Mouse (Mus musculus): ENCODE measurements at regions not wholly inside any gene's neighbourhood (a gene's known extent, or its start where the extent isn't known, plus 50 kb on each side); places are given as distances from the start of the nearest gene placed in this dataset.

GRCm38 (mm10) chr5:35221451-35222305 lies 56.4 kb upstream of the Adra2c start:
- Histone ChIP-seq H3K27me3 (ENCODE audit: insufficient read depth, low read length) (no peaks in the 10 kb centered on the region), H3K4me1 (ENCODE audit: insufficient read depth, low read depth, low read length) (no peaks in the 10 kb centered on the region), H3K9me3 (replicated peaks) (no peaks in the 10 kb centered on the region), H3K36me3 (replicated peaks) (no peaks in the 10 kb centered on the region), H3K4me3 (ENCODE audit: low read depth, low read length) (no peak overlapping the region)
- no peak for TF ChIP-seq GATA2 (IDR thresholded peaks at IDR 0.05; ENCODE audit: borderline replicate concordance, low read depth, low read length)
- no peak for TF ChIP-seq CTCF (IDR thresholded peaks at IDR 0.05; ENCODE audit: low read depth, low read length)
- TF ChIP-seq GATA1 (IDR thresholded peaks at IDR 0.05; ENCODE audit: borderline replicate concordance, low read length): no peak
- TF ChIP-seq TAL1 (conservative IDR thresholded peaks at IDR 0.05; ENCODE audit: low read depth, low read length): no peak
- no peak for TF ChIP-seq POLR2AphosphoS5 (IDR thresholded peaks at IDR 0.05; ENCODE audit: insufficient replicate concordance, low read depth, low read length)
- ATAC-seq (ENCODE audit: extremely low read depth, insufficient number of reproducible peaks, low FRiP score, poor library complexity, severe bottlenecking): no peak
- DNase-seq (ENCODE audit: low spot score): no peak

- H3K36me3 ChIP-seq (replicated peaks): no peaks in the 10 kb centered on the region
- no peak for TF ChIP-seq TAL1 (conservative IDR thresholded peaks at IDR 0.05; ENCODE audit: low read depth, low read length)
- TF ChIP-seq POLR2AphosphoS5 (IDR thresholded peaks at IDR 0.05; ENCODE audit: insufficient replicate concordance, low read depth, low read length): no peak
- TF ChIP-seq CTCF (IDR thresholded peaks at IDR 0.05; ENCODE audit: low read depth, low read length): no peak
- no peak for TF ChIP-seq GATA1 (IDR thresholded peaks at IDR 0.05; ENCODE audit: borderline replicate concordance, low read length)
- no peak for TF ChIP-seq GATA2 (IDR thresholded peaks at IDR 0.05; ENCODE audit: borderline replicate concordance, low read depth, low read length)
- H3K27me3 ChIP-seq (ENCODE audit: insufficient read depth, low read length): peaks cover 2% of the 10 kb centered on the region; the same call in 1 of the 2 replicates
- no peaks in the 10 kb centered on the region for H3K9me3 ChIP-seq (replicated peaks)
- no peak overlapping the region for H3K4me3 ChIP-seq (ENCODE audit: low read depth, low read length)
- no peaks in the 10 kb centered on the region for H3K4me1 ChIP-seq (ENCODE audit: insufficient read depth, low read depth, low read length)
- DNase-seq (ENCODE audit: low spot score): no peak
- ATAC-seq (ENCODE audit: extremely low read depth, insufficient number of reproducible peaks, low FRiP score, poor library complexity, severe bottlenecking): no peak
Measured at GRCm38 (mm10) chr5:35216271-35216670, 61.8 kb upstream of the Adra2c start.

GRCm38 (mm10) chr5:35215480-35216195 lies 62.5 kb upstream of the Adra2c start:
- ATAC-seq (ENCODE audit: extremely low read depth, insufficient number of reproducible peaks, low FRiP score, poor library complexity, severe bottlenecking): no peak
- TF ChIP-seq GATA2 (IDR thresholded peaks at IDR 0.05; ENCODE audit: borderline replicate concordance, low read depth, low read length) (no peak), GATA1 (IDR thresholded peaks at IDR 0.05; ENCODE audit: borderline replicate concordance, low read length) (no peak), POLR2AphosphoS5 (IDR thresholded peaks at IDR 0.05; ENCODE audit: insufficient replicate concordance, low read depth, low read length) (no peak), TAL1 (conservative IDR thresholded peaks at IDR 0.05; ENCODE audit: low read depth, low read length) (no peak), CTCF (IDR thresholded peaks at IDR 0.05; ENCODE audit: low read depth, low read length) (no peak)
- Histone ChIP-seq H3K36me3 (replicated peaks) (no peaks in the 10 kb centered on the region), H3K4me3 (ENCODE audit: low read depth, low read length) (no peak overlapping the region), H3K9me3 (replicated peaks) (no peaks in the 10 kb centered on the region), H3K27me3 (ENCODE audit: insufficient read depth, low read length) (peaks cover 2% of the 10 kb centered on the region; the same call in 1 of the 2 replicates), H3K4me1 (ENCODE audit: insufficient read depth, low read depth, low read length) (no peaks in the 10 kb centered on the region)
- no peak for DNase-seq (ENCODE audit: low spot score)

- DNase-seq (ENCODE audit: low spot score): no peak
- H3K27me3 ChIP-seq (ENCODE audit: insufficient read depth, low read length): peaks cover 2% of the 10 kb centered on the region; the same call in 1 of the 2 replicates
Measured at GRCm38 (mm10) chr5:35215007-35215406, 63.1 kb upstream of the Adra2c start.

GRCm38 (mm10) chr5:35209348-35209747 lies 68.8 kb upstream of the Adra2c start:
- no peaks in the 10 kb centered on the region for H3K4me1 ChIP-seq (ENCODE audit: insufficient read depth, low read depth, low read length)
- ATAC-seq (ENCODE audit: extremely low read depth, insufficient number of reproducible peaks, low FRiP score, poor library complexity, severe bottlenecking): no peak
- H3K9me3 ChIP-seq (replicated peaks): no peaks in the 10 kb centered on the region
- H3K4me3 ChIP-seq (ENCODE audit: low read depth, low read length): no peak overlapping the region
- peaks cover 3% of the 10 kb centered on the region; the same call in 1 of the 2 replicates for H3K27me3 ChIP-seq (ENCODE audit: insufficient read depth, low read length)
- TF ChIP-seq GATA2 (IDR thresholded peaks at IDR 0.05; ENCODE audit: borderline replicate concordance, low read depth, low read length): no peak
- TF ChIP-seq CTCF (IDR thresholded peaks at IDR 0.05; ENCODE audit: low read depth, low read length): no peak
- TF ChIP-seq POLR2AphosphoS5 (IDR thresholded peaks at IDR 0.05; ENCODE audit: insufficient replicate concordance, low read depth, low read length): no peak
- TF ChIP-seq GATA1 (IDR thresholded peaks at IDR 0.05; ENCODE audit: borderline replicate concordance, low read length): no peak
- no peak for TF ChIP-seq TAL1 (conservative IDR thresholded peaks at IDR 0.05; ENCODE audit: low read depth, low read length)
- DNase-seq (ENCODE audit: low spot score): no peak
- no peaks in the 10 kb centered on the region for H3K36me3 ChIP-seq (replicated peaks)

More at GRCm38 (mm10) chr5:35215007-35215406, 63.1 kb upstream of the Adra2c start:
- Histone ChIP-seq H3K9me3 (replicated peaks) (no peaks in the 10 kb centered on the region), H3K4me1 (ENCODE audit: insufficient read depth, low read depth, low read length) (no peaks in the 10 kb centered on the region), H3K4me3 (ENCODE audit: low read depth, low read length) (no peak overlapping the region), H3K36me3 (replicated peaks) (no peaks in the 10 kb centered on the region)
- TF ChIP-seq CTCF (IDR thresholded peaks at IDR 0.05; ENCODE audit: low read depth, low read length): no peak
- no peak for TF ChIP-seq POLR2AphosphoS5 (IDR thresholded peaks at IDR 0.05; ENCODE audit: insufficient replicate concordance, low read depth, low read length)
- no peak for TF ChIP-seq GATA1 (IDR thresholded peaks at IDR 0.05; ENCODE audit: borderline replicate concordance, low read length)
- TF ChIP-seq TAL1 (conservative IDR thresholded peaks at IDR 0.05; ENCODE audit: low read depth, low read length): no peak
- TF ChIP-seq GATA2 (IDR thresholded peaks at IDR 0.05; ENCODE audit: borderline replicate concordance, low read depth, low read length): no peak
- no peak for ATAC-seq (ENCODE audit: extremely low read depth, insufficient number of reproducible peaks, low FRiP score, poor library complexity, severe bottlenecking)

- TF ChIP-seq GATA2 (IDR thresholded peaks at IDR 0.05; ENCODE audit: borderline replicate concordance, low read depth, low read length) (no peak), POLR2AphosphoS5 (IDR thresholded peaks at IDR 0.05; ENCODE audit: insufficient replicate concordance, low read depth, low read length) (no peak), TAL1 (conservative IDR thresholded peaks at IDR 0.05; ENCODE audit: low read depth, low read length) (no peak), GATA1 (IDR thresholded peaks at IDR 0.05; ENCODE audit: borderline replicate concordance, low read length) (no peak), CTCF (IDR thresholded peaks at IDR 0.05; ENCODE audit: low read depth, low read length) (no peak)
Measured at GRCm38 (mm10) chr5:35204049-35204448, 74.1 kb upstream of the Adra2c start.

More at GRCm38 (mm10) chr5:35204049-35204448, 74.1 kb upstream of the Adra2c start:
- H3K9me3 ChIP-seq (replicated peaks): no peaks in the 10 kb centered on the region
- no peaks in the 10 kb centered on the region for H3K4me1 ChIP-seq (ENCODE audit: insufficient read depth, low read depth, low read length)
- H3K4me3 ChIP-seq (ENCODE audit: low read depth, low read length): no peak overlapping the region
- no peak for DNase-seq (ENCODE audit: low spot score)
- no peaks in the 10 kb centered on the region for H3K36me3 ChIP-seq (replicated peaks)
- peaks cover 3% of the 10 kb centered on the region; the same call in 1 of the 2 replicates for H3K27me3 ChIP-seq (ENCODE audit: insufficient read depth, low read length)
- ATAC-seq (ENCODE audit: extremely low read depth, insufficient number of reproducible peaks, low FRiP score, poor library complexity, severe bottlenecking): no peak

All from G1E (cell line).